ENCODE assay signal across 21 mouse cellular contexts in the genomic region with DNA sequence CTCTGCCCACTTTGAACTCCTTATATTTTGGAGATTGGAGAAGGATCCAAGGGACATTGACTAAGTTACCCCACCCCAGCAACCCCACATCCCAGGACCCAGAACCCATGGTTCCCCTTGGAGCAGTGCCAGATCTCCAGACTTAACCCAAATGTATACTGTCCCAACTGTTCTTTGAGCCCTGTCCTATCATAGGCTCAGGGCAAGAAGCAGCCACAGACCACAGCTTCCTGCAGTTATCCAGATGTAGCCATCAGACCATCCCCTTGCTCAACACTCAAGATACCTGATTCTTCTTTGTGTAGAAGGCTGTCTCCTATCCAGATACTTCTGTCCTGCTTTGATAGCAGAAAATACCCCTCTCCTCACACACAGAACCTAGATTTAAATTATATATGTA. TPM values are rescaled to one million over a fixed set of nuclear protein-coding genes. Genes with fewer than 3 reads are reported as not detected.
DNase-seq lines count a peak whose midpoint lies in the region; ATAC-seq and TF ChIP-seq lines count a peak whose summit lies in the region.
"Had no signal": no experiment of that assay in that cellular context is flagged by ENCODE, and none has a peak within 500 bp of the region (broad histone marks: within the 10 kb centered on the region; RNA-seq: fewer than 3 reads in every experiment).

No protein-coding gene starts in this region.

- no peaks in the 10 kb centered on the region for H3K36me3 ChIP-seq in forebrain, embryonic 11.5 days (ENCODE audit: control insufficient read depth, insufficient read depth, low read length)
- no peaks in the 10 kb centered on the region for H3K36me3 ChIP-seq in forebrain, embryonic 14.5 days (ENCODE audit: control insufficient read depth, insufficient read depth, low read length)
- no peaks in the 10 kb centered on the region for H3K36me3 ChIP-seq in thymus, adult 2 months (ENCODE audit: control insufficient read depth, insufficient read depth, low read length)
- no peaks in the 10 kb centered on the region for H3K36me3 ChIP-seq in intestine, embryonic 15.5 days
- H3K36me3 ChIP-seq: hindbrain, embryonic 15.5 days; limb, embryonic 10.5 days; midbrain, embryonic 15.5 days had no signal

- ATAC-seq in forebrain, embryonic 11.5 days (replicated peaks; ENCODE audit: low FRiP score): no peak
- ATAC-seq in forebrain, embryonic 14.5 days: no peak
- peak; percentile 95 for ATAC-seq in granulocyte monocyte progenitor cell, adult 5-6 weeks (replicated peaks; ENCODE audit: poor library complexity, severe bottlenecking)
- ATAC-seq in intestine, embryonic 15.5 days: no peak
- ATAC-seq: forebrain, embryonic 13.5 days; midbrain, embryonic 15.5 days had no signal

- DNase-seq in forebrain, embryonic 11.5 days (ENCODE audit: low spot score): peak; percentile 38
- no peak for DNase-seq in forebrain, embryonic 14.5 days (ENCODE audit: low spot score)
- no peak for DNase-seq in thymus, adult 2 months
- no peak for DNase-seq in thymus, adult 18-20 months
- peak; percentile 28 for DNase-seq in naive thymus-derived CD4-positive, alpha-beta T cell, adult 2 months (ENCODE audit: low read depth)
- DNase-seq in T-cell, adult 2 months (ENCODE audit: low spot score): no peak
- DNase-seq: cerebellum, adult 11 months; heart, postnatal 10 days; kidney, postnatal 4 days; thymus, postnatal 36 days had no signal

- H3K4me3 ChIP-seq in forebrain, embryonic 11.5 days (ENCODE audit: low read depth, low read length): no peak overlapping the region
- no peak overlapping the region for H3K4me3 ChIP-seq in forebrain, embryonic 14.5 days (ENCODE audit: low read depth, low read length)
- H3K4me3 ChIP-seq in thymus, adult 2 months (ENCODE audit: control insufficient read depth, insufficient read depth, low read length): no peak overlapping the region
- H3K4me3 ChIP-seq in intestine, embryonic 15.5 days (replicated peaks): no peak overlapping the region
- H3K4me3 ChIP-seq: forebrain, embryonic 13.5 days; hindbrain, embryonic 15.5 days; limb, embryonic 10.5 days; midbrain, embryonic 15.5 days had no signal

- H3K27ac ChIP-seq in forebrain, embryonic 11.5 days (ENCODE audit: low read depth, low read length): no peak overlapping the region
- H3K27ac ChIP-seq in forebrain, embryonic 14.5 days (ENCODE audit: low read depth, low read length): no peak overlapping the region
- peak overlapping the region; percentile 92; the same call in 1 of the 2 replicates for H3K27ac ChIP-seq in thymus, adult 2 months (ENCODE audit: control insufficient read depth, insufficient read depth, low read length)
- H3K27ac ChIP-seq in intestine, embryonic 15.5 days: no peak overlapping the region
- H3K27ac ChIP-seq: forebrain, embryonic 13.5 days; hindbrain, embryonic 15.5 days; limb, embryonic 10.5 days; macrophage; midbrain, embryonic 15.5 days had no signal

- no peak for TF ChIP-seq POLR2A in thymus, adult 2 months (IDR thresholded peaks at IDR 0.05; ENCODE audit: control insufficient read depth, extremely low read depth, insufficient read depth, low read length, poor library complexity)

- no peak for TF ChIP-seq CTCF in thymus, adult 2 months (IDR thresholded peaks at IDR 0.05; ENCODE audit: borderline replicate concordance, control insufficient read depth, extremely low read depth, insufficient read depth, low read length, poor library complexity)

- H3K4me1 ChIP-seq in forebrain, embryonic 11.5 days (replicated peaks; ENCODE audit: control insufficient read depth, insufficient read depth, low read length): no peaks in the 10 kb centered on the region
- no peaks in the 10 kb centered on the region for H3K4me1 ChIP-seq in forebrain, embryonic 14.5 days (ENCODE audit: control insufficient read depth, insufficient read depth, low read length)
- peaks cover 26% of the 10 kb centered on the region for H3K4me1 ChIP-seq in thymus, adult 2 months (replicated peaks; ENCODE audit: control insufficient read depth, insufficient read depth, low read length)
- H3K4me1 ChIP-seq in intestine, embryonic 15.5 days (replicated peaks): no peaks in the 10 kb centered on the region
- H3K4me1 ChIP-seq: forebrain, embryonic 13.5 days had no signal

- no peak overlapping the region for H3K9ac ChIP-seq in forebrain, embryonic 11.5 days (ENCODE audit: low read length)
- H3K9ac ChIP-seq in forebrain, embryonic 14.5 days (ENCODE audit: low read length): no peak overlapping the region
- no peak overlapping the region for H3K9ac ChIP-seq in intestine, embryonic 15.5 days
- H3K9ac ChIP-seq: forebrain, embryonic 13.5 days; hindbrain, embryonic 15.5 days; midbrain, embryonic 15.5 days had no signal

- H3K27me3 ChIP-seq in forebrain, embryonic 11.5 days (ENCODE audit: control insufficient read depth, insufficient read depth, low read length): no peaks in the 10 kb centered on the region
- H3K27me3 ChIP-seq in forebrain, embryonic 14.5 days (replicated peaks; ENCODE audit: control insufficient read depth, insufficient read depth, low read length): no peaks in the 10 kb centered on the region
- no peaks in the 10 kb centered on the region for H3K27me3 ChIP-seq in thymus, adult 2 months (ENCODE audit: control insufficient read depth, insufficient read depth, low read length)
- H3K27me3 ChIP-seq in intestine, embryonic 15.5 days (replicated peaks): no peaks in the 10 kb centered on the region
- H3K27me3 ChIP-seq: forebrain, embryonic 13.5 days; hindbrain, embryonic 15.5 days; midbrain, embryonic 15.5 days had no signal

- H3K9me3 ChIP-seq in forebrain, embryonic 11.5 days (ENCODE audit: control insufficient read depth, low read length): no peaks in the 10 kb centered on the region
- no peaks in the 10 kb centered on the region for H3K9me3 ChIP-seq in forebrain, embryonic 14.5 days (replicated peaks; ENCODE audit: control insufficient read depth, low read length)
- no peaks in the 10 kb centered on the region for H3K9me3 ChIP-seq in intestine, embryonic 15.5 days
- H3K9me3 ChIP-seq: forebrain, embryonic 13.5 days; hindbrain, embryonic 15.5 days; limb, embryonic 10.5 days; midbrain, embryonic 15.5 days had no signal

- no peak overlapping the region for H3K4me2 ChIP-seq in forebrain, embryonic 11.5 days (ENCODE audit: low read depth, low read length, severe bottlenecking)
- no peak overlapping the region for H3K4me2 ChIP-seq in forebrain, embryonic 14.5 days (ENCODE audit: low read length)
- no peak overlapping the region for H3K4me2 ChIP-seq in intestine, embryonic 15.5 days (replicated peaks)
- H3K4me2 ChIP-seq: forebrain, embryonic 13.5 days; hindbrain, embryonic 15.5 days; midbrain, embryonic 15.5 days had no signal

RNA-seq across cellular contexts. Expression of a gene that starts 1.4 kb away (rescaled TPM):
- not detected in 2 replicates for polyA plus RNA-seq in forebrain, embryonic 11.5 days (2014; fragmentation: Nextera tagmentation; extraction: Ambion mirVana)
- 0.35 TPM in 1 of 2 replicates, not detected in the other for polyA plus RNA-seq in forebrain, embryonic 14.5 days (2014; fragmentation: Nextera tagmentation; extraction: Ambion mirVana)
- polyA plus RNA-seq in thymus, adult 2 months (2012; rRNA removed): 0.61 and 0.93 TPM in 2 replicates
- 1.9 and 3.4 TPM in 2 replicates for total RNA-seq in granulocyte monocyte progenitor cell, adult 5-6 weeks (2014; fragmentation: Nextera tagmentation)
- 0.56 and 1.2 TPM in 2 replicates for total RNA-seq in granulocyte monocyte progenitor cell, adult 5-6 weeks (2017)
- polyA plus RNA-seq in intestine, embryonic 15.5 days (2015; fragmentation: Nextera tagmentation; extraction: Ambion mirVana): 0.50 and 0.53 TPM in 2 replicates
- total RNA-seq: gastrocnemius, adult 18-20 months; heart, postnatal 10 days had no signal
- polyA plus RNA-seq: C2C12; cortical plate, adult 2 months; hindbrain, embryonic 15.5 days; limb, embryonic 10.5 days; macrophage; midbrain, embryonic 15.5 days; neural tube, embryonic 11.5 days had no signal

RNA-seq across cellular contexts. Expression of a gene that starts 5.3 kb away (rescaled TPM):
- polyA plus RNA-seq in forebrain, embryonic 11.5 days (2014; fragmentation: Nextera tagmentation; extraction: Ambion mirVana): 70.3 and 75.7 TPM in 2 replicates
- 62.9 and 70.0 TPM in 2 replicates for polyA plus RNA-seq in forebrain, embryonic 14.5 days (2014; fragmentation: Nextera tagmentation; extraction: Ambion mirVana)
- 101 and 104 TPM in 2 replicates for polyA plus RNA-seq in thymus, adult 2 months (2012; rRNA removed)
- total RNA-seq in granulocyte monocyte progenitor cell, adult 5-6 weeks (2014; fragmentation: Nextera tagmentation): 128 and 150 TPM in 2 replicates
- total RNA-seq in granulocyte monocyte progenitor cell, adult 5-6 weeks (2017): 121 and 148 TPM in 2 replicates
- polyA plus RNA-seq in intestine, embryonic 15.5 days (2015; fragmentation: Nextera tagmentation; extraction: Ambion mirVana): 51.1 and 54.0 TPM in 2 replicates

RNA-seq across cellular contexts. Expression of a gene that starts 5.4 kb away (rescaled TPM):
- 0.63 and 1.3 TPM in 2 replicates for polyA plus RNA-seq in forebrain, embryonic 11.5 days (2014; fragmentation: Nextera tagmentation; extraction: Ambion mirVana)
- 2.2 and 2.3 TPM in 2 replicates for polyA plus RNA-seq in forebrain, embryonic 14.5 days (2014; fragmentation: Nextera tagmentation; extraction: Ambion mirVana)
- polyA plus RNA-seq in thymus, adult 2 months (2012; rRNA removed): 24.8 and 43.5 TPM in 2 replicates
- not detected in 2 replicates for total RNA-seq in granulocyte monocyte progenitor cell, adult 5-6 weeks (2014; fragmentation: Nextera tagmentation)
- total RNA-seq in granulocyte monocyte progenitor cell, adult 5-6 weeks (2017): 3.4 TPM in 1 of 2 replicates, not detected in the other
- polyA plus RNA-seq in intestine, embryonic 15.5 days (2015; fragmentation: Nextera tagmentation; extraction: Ambion mirVana): 1.5 and 1.6 TPM in 2 replicates
- total RNA-seq: gastrocnemius, adult 18-20 months had no signal
- polyA plus RNA-seq: macrophage had no signal

RNA-seq across cellular contexts. Expression of a gene that starts 31.1 kb away (rescaled TPM):
- 22.1 and 24.5 TPM in 2 replicates for polyA plus RNA-seq in forebrain, embryonic 11.5 days (2014; fragmentation: Nextera tagmentation; extraction: Ambion mirVana)
- 12.0 and 14.6 TPM in 2 replicates for polyA plus RNA-seq in forebrain, embryonic 14.5 days (2014; fragmentation: Nextera tagmentation; extraction: Ambion mirVana)
- polyA plus RNA-seq in thymus, adult 2 months (2012; rRNA removed): 24.7 and 26.0 TPM in 2 replicates
- total RNA-seq in granulocyte monocyte progenitor cell, adult 5-6 weeks (2014; fragmentation: Nextera tagmentation): 37.5 and 40.1 TPM in 2 replicates
- 50.9 and 52.1 TPM in 2 replicates for total RNA-seq in granulocyte monocyte progenitor cell, adult 5-6 weeks (2017)
- polyA plus RNA-seq in intestine, embryonic 15.5 days (2015; fragmentation: Nextera tagmentation; extraction: Ambion mirVana): 16.4 and 16.9 TPM in 2 replicates

RNA-seq across cellular contexts. Expression of a gene that starts 36.0 kb away (rescaled TPM):
- polyA plus RNA-seq in forebrain, embryonic 11.5 days (2014; fragmentation: Nextera tagmentation; extraction: Ambion mirVana): 1.4 and 2.3 TPM in 2 replicates
- 10.8 and 12.7 TPM in 2 replicates for polyA plus RNA-seq in forebrain, embryonic 14.5 days (2014; fragmentation: Nextera tagmentation; extraction: Ambion mirVana)
- 0.24 and 0.44 TPM in 2 replicates for polyA plus RNA-seq in thymus, adult 2 months (2012; rRNA removed)
- total RNA-seq in granulocyte monocyte progenitor cell, adult 5-6 weeks (2014; fragmentation: Nextera tagmentation): 0.60 and 4.9 TPM in 2 replicates
- total RNA-seq in granulocyte monocyte progenitor cell, adult 5-6 weeks (2017): 0.52 and 1.8 TPM in 2 replicates
- polyA plus RNA-seq in intestine, embryonic 15.5 days (2015; fragmentation: Nextera tagmentation; extraction: Ambion mirVana): 0.35 and 0.39 TPM in 2 replicates
- total RNA-seq: gastrocnemius, adult 18-20 months; heart, postnatal 10 days had no signal
- polyA plus RNA-seq: C2C12, macrophage had no signal

Comparison
In these comparisons a context has a peak if more than half of its experiments do, and no peak if none do; other contexts are left out.
1. DNase-seq: peak in forebrain, embryonic 11.5 days (single experiment) and naive thymus-derived CD4-positive, alpha-beta T cell, adult 2 months (single experiment); none in forebrain, embryonic 14.5 days (single experiment), thymus, adult 2 months (single experiment), thymus, adult 18-20 months (0 of 2) and T-cell, adult 2 months (single experiment).